Mouse (Mus musculus): ENCODE results near the gene Phactr1.
"Not testable (repeated sequence)": the region's sequence is repeated elsewhere in the genome, so short reads cannot be mapped to it uniquely, and the experiment has no call there.

Gene Phactr1

GRCm38 (mm10) chr13:42920062-42920461 is 239.6 kb downstream of the Phactr1 start:
- in situ Hi-C loops (cut with MboI, MseI): no loop called here

GRCm38 (mm10) chr13:42921769-42922450 is 241.5 kb downstream of the Phactr1 start:
- in situ Hi-C loops (cut with MboI, MseI): no loop called here

- in situ Hi-C loops (cut with MboI, MseI): no loop called here
Observed at GRCm38 (mm10) chr13:42927778-42928177, 247.4 kb downstream of the Phactr1 start.

- in situ Hi-C loops (cut with MboI, MseI): no loop called here
Observed at GRCm38 (mm10) chr13:42929529-42930235, 249.3 kb downstream of the Phactr1 start.

GRCm38 (mm10) chr13:42932046-42932445 is 251.6 kb downstream of the Phactr1 start:
- in situ Hi-C loops (cut with MboI, MseI): no loop called here

GRCm38 (mm10) chr13:42934538-42935126 is 254.2 kb downstream of the Phactr1 start:
- in situ Hi-C loops (cut with MboI, MseI): no loop called here

GRCm38 (mm10) chr13:42937871-42938270 is 257.4 kb downstream of the Phactr1 start:
- in situ Hi-C loops (cut with MboI, MseI): no loop called here

GRCm38 (mm10) chr13:42938346-42938745 is 257.9 kb downstream of the Phactr1 start:
- in situ Hi-C loops (cut with MboI, MseI): no loop called here

- in situ Hi-C loops (cut with MboI, MseI): no loop called here
Observed at GRCm38 (mm10) chr13:42940271-42940670, 259.8 kb downstream of the Phactr1 start.

GRCm38 (mm10) chr13:42944106-42944505 is 263.7 kb downstream of the Phactr1 start:
- in situ Hi-C loops (cut with MboI, MseI): no loop called here

GRCm38 (mm10) chr13:42945201-42945600 is 264.8 kb downstream of the Phactr1 start:
- in situ Hi-C loops (cut with MboI, MseI): not testable (repeated sequence)

GRCm38 (mm10) chr13:42948717-42949265 is 268.4 kb downstream of the Phactr1 start:
- in situ Hi-C loops (cut with MboI, MseI): no loop called here

- in situ Hi-C loops (cut with MboI, MseI): no loop called here
Observed at GRCm38 (mm10) chr13:42949336-42949735, 268.9 kb downstream of the Phactr1 start.

GRCm38 (mm10) chr13:42950056-42950455 is 269.6 kb downstream of the Phactr1 start:
- in situ Hi-C loops (cut with MboI, MseI): no loop called here

- in situ Hi-C loops (cut with MboI, MseI): no loop called here
Observed at GRCm38 (mm10) chr13:42952037-42952721, 271.8 kb downstream of the Phactr1 start.

GRCm38 (mm10) chr13:42953071-42953470 is 272.6 kb downstream of the Phactr1 start:
- in situ Hi-C loops (cut with MboI, MseI): no loop called here

GRCm38 (mm10) chr13:42954116-42954515 is 273.7 kb downstream of the Phactr1 start:
- in situ Hi-C loops (cut with MboI, MseI): no loop called here

GRCm38 (mm10) chr13:42956327-42956726 is 275.9 kb downstream of the Phactr1 start:
- in situ Hi-C loops (cut with MboI, MseI): no loop called here

- in situ Hi-C loops (cut with MboI, MseI): no loop called here
Observed at GRCm38 (mm10) chr13:42957856-42958255, 277.4 kb downstream of the Phactr1 start.

- in situ Hi-C loops (cut with MboI, MseI): no loop called here
Observed at GRCm38 (mm10) chr13:42958867-42959266, 278.4 kb downstream of the Phactr1 start.

- in situ Hi-C loops (cut with MboI, MseI): no loop called here
Observed at GRCm38 (mm10) chr13:42961561-42961960, 281.1 kb downstream of the Phactr1 start.

- in situ Hi-C loops (cut with MboI, MseI): no loop called here
Observed at GRCm38 (mm10) chr13:42968537-42968936, 288.1 kb downstream of the Phactr1 start.
